Mouse (Mus musculus): ENCODE results near the gene Pacrg.
A peak's percentile ranks its signal among the peaks of the same experiment; 100 is the strongest.

- TF ChIP-seq ZC3H11A (IDR thresholded peaks at IDR 0.05; ENCODE audit: low read depth, low read length) (no peak), POLR2AphosphoS2 (IDR thresholded peaks at IDR 0.05; ENCODE audit: low read depth, low read length) (no peak), RCOR1 (conservative IDR thresholded peaks at IDR 0.05; ENCODE audit: low read depth, low read length) (no peak), HCFC1 (IDR thresholded peaks at IDR 0.05; ENCODE audit: low read depth, low read length) (no peak), CTCF (conservative IDR thresholded peaks at IDR 0.05 in 1 of 2, IDR thresholded peaks at IDR 0.05 in 1 of 2; ENCODE audit: low read depth in 2 of 2, low read length in 2 of 2) (peak in 1 of 2 experiments; percentile 40; a peak in 2 of 4 replicates)
Measured at GRCm38 (mm10) chr17:10529329-10529955, 310.7 kb downstream of the Pacrg start.
